Mouse (Mus musculus) kidney, embryonic 16.5 days (tissue): ENCODE measurements at regions not wholly inside any gene's neighbourhood (a gene's known extent, or its start where the extent isn't known, plus 50 kb on each side); places are given as distances from the start of the nearest gene placed in this dataset.
A peak's percentile ranks its signal among the peaks of the same experiment; 100 is the strongest.

Experiments
- ATAC-seq: fragments of 200-750 bp; cut with Nextera tagmentation; 2 replicates; pipeline ENCODE4 v1.8.0; 2017; ENCODE audit warnings: moderate TSS enrichment; ENCODE audit not compliant: low FRiP score, low TSS enrichment
- H3K27ac ChIP-seq: fragments of 300-500 bp; sonication (generic); 2 replicates; pipeline ENCODE4 v1.5.1; 2014; ENCODE audit warnings: low read length
- H3K27me3 ChIP-seq: fragments of 300-500 bp; sonication (generic); 2 replicates; pipeline ENCODE4 v1.6.1; 2014; ENCODE audit warnings: low read length, control low read depth, mixed read lengths; ENCODE audit not compliant: insufficient read depth
- H3K36me3 ChIP-seq: fragments of 300-500 bp; sonication (generic); 2 replicates; pipeline ENCODE4 v1.6.1; 2014; ENCODE audit warnings: low read length, control low read depth, mixed read lengths; ENCODE audit not compliant: insufficient read depth
- H3K4me1 ChIP-seq: fragments of 300-500 bp; sonication (generic); 2 replicates; pipeline ENCODE4 v1.6.1; 2014; ENCODE audit warnings: low read length, control low read depth, mixed read lengths; ENCODE audit not compliant: insufficient read depth
- H3K4me2 ChIP-seq: fragments of 300-500 bp; sonication (generic); replicated peaks from 2 replicates; pipeline ENCODE4 v1.6.1; 2014; ENCODE audit warnings: low read depth, low read length
- H3K4me3 ChIP-seq: fragments of 300-500 bp; sonication (generic); 2 replicates; pipeline ENCODE4 v1.5.1; 2014; ENCODE audit warnings: mild to moderate bottlenecking, low read length
- H3K9ac ChIP-seq: fragments of 300-500 bp; sonication (generic); replicated peaks from 2 replicates; pipeline ENCODE4 v1.6.1; 2014; ENCODE audit warnings: low read length
- H3K9me3 ChIP-seq: fragments of 300-500 bp; sonication (generic); 2 replicates; pipeline ENCODE4 v1.6.1; 2016; ENCODE audit warnings: low read length, control low read depth
- WGBS: fragments of 180-500 bp; shearing (Covaris S2); extraction: QIAGEN DNeasy Blood & Tissue Kit; methylation state at CpG from one replicate; pipeline ENCODE4 v1.1.7; 2014; 5-methylcytosine and 5-hydroxymethylcytosine counted together

- 0 out of 2 replicates have a peak overlapping the region, but pooled peaks have one; percentile 9 for H3K4me3 ChIP-seq
- WGBS = 34% methylated on average over 27 of the region's 27 CpGs
- H3K9me3 ChIP-seq = no peaks in the 10 kb centered on the region
- H3K9ac ChIP-seq = peak overlapping the region; percentile 25; the same call in 1 of the 2 replicates
- H3K27ac ChIP-seq = no peak overlapping the region
- no peak for ATAC-seq
- H3K27me3 ChIP-seq = no peaks in the 10 kb centered on the region
- no peaks in the 10 kb centered on the region for H3K36me3 ChIP-seq
- H3K4me1 ChIP-seq = peaks cover 16% of the 10 kb centered on the region
- peak overlapping the region; percentile 43; the same call in 1 of the 2 replicates for H3K4me2 ChIP-seq
Observed at GRCm38 (mm10) chr10:117436875-117437715, 57.3 kb upstream of the Cpsf6 start.

- H3K4me1 ChIP-seq = peaks cover 17% of the 10 kb centered on the region
- H3K4me2 ChIP-seq = no peak overlapping the region
- no peaks in the 10 kb centered on the region for H3K9me3 ChIP-seq
- no peaks in the 10 kb centered on the region for H3K36me3 ChIP-seq
- no peak overlapping the region for H3K4me3 ChIP-seq
- no peak for ATAC-seq
- no peak overlapping the region for H3K27ac ChIP-seq
- no peak overlapping the region for H3K9ac ChIP-seq
- H3K27me3 ChIP-seq = no peaks in the 10 kb centered on the region
- 61% methylated on average over 8 of the region's 8 CpGs for WGBS
Observed at GRCm38 (mm10) chr10:117436308-117436874, 56.6 kb upstream of the Cpsf6 start.

DNA sequence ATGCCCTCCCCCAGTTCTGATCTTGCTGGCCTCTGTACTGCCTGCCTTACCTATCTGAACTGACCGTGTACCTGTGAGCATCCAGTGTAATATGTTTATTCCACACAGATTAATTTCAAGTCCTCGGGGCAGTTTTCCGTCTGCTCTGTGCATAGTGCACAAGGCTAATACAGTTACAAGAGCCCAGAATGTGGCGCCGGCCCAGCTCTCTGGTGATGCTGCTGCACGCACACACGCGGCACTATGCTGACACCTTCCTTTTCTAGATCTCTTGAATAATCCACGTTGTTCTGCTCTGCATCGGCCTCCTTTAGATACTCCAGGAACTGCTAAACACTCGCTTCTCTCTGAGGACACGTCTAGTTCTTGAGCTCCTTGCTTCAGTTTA, 55.9 kb upstream of the Cpsf6 start:
- peak; percentile 44 for ATAC-seq
- WGBS = 45% methylated on average over 12 of the region's 12 CpGs
- Histone ChIP-seq H3K9me3 (no peaks in the 10 kb centered on the region), H3K4me2 (peak overlapping the region; percentile 52), H3K36me3 (no peaks in the 10 kb centered on the region), H3K27ac (no peak overlapping the region), H3K4me3 (peak overlapping the region; percentile 7), H3K27me3 (no peaks in the 10 kb centered on the region), H3K4me1 (peaks cover 17% of the 10 kb centered on the region), H3K9ac (no peak overlapping the region)

- Histone ChIP-seq H3K4me1 (peaks cover 17% of the 10 kb centered on the region), H3K9ac (0 out of 2 replicates have a peak overlapping the region, but pooled peaks have one; percentile 42), H3K27me3 (no peaks in the 10 kb centered on the region), H3K9me3 (no peaks in the 10 kb centered on the region), H3K4me3 (peak overlapping the region; percentile 37), H3K27ac (no peak overlapping the region), H3K36me3 (no peaks in the 10 kb centered on the region), H3K4me2 (peak overlapping the region; percentile 52)
- peak; percentile 65; the same call in 1 of the 2 replicates for ATAC-seq
- 18% methylated on average over 33 of the region's 33 CpGs for WGBS
Observed at GRCm38 (mm10) chr10:117434871-117435733, 55.3 kb upstream of the Cpsf6 start.

GRCm38 (mm10) chr10:117434293-117434842, 54.6 kb upstream of the Cpsf6 start:
- WGBS = 94% methylated on average over 8 of the region's 8 CpGs
- H3K27ac ChIP-seq = no peak overlapping the region
- no peaks in the 10 kb centered on the region for H3K9me3 ChIP-seq
- no peaks in the 10 kb centered on the region for H3K36me3 ChIP-seq
- peaks cover 17% of the 10 kb centered on the region for H3K4me1 ChIP-seq
- no peak overlapping the region for H3K9ac ChIP-seq
- H3K4me2 ChIP-seq = no peak overlapping the region
- no peak for ATAC-seq
- H3K27me3 ChIP-seq = no peaks in the 10 kb centered on the region
- no peak overlapping the region for H3K4me3 ChIP-seq

DNA sequence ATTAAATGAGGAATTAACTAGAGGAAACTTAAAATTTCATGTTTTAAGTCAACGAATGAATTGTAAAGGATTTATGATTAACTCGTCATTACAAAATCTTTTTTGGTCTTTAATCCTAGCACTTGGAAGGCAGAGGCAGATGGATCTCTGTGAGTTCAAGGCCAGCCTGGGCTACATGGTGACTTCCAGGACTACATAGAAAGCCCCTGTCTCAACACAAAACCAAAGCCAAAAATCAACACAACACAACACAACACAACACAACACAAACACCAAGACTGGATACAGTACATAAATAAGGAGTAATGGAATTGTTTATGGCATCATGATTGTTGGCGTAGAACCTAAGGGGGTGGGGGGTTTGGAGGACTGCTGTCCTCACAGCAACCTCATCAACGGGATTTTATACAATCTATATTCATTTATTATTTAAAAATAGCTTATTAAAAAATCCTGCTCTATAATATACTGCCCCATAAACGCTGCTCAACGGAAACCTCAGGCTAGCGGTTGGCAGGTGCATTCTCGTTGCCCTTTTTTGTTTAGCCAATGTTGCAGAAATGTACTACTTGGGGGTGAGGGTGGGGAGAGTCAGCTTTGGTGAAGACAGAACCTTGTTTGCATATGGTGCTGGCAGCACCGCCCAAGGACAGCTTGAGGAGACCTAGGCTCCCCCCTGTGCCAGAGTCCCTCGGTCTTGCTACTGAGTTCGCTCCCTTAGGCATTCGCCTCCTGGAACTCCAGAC, 53.9 kb upstream of the Cpsf6 start:
- WGBS = 93% methylated on average over 12 of the region's 12 CpGs
- Histone ChIP-seq H3K27ac (no peak overlapping the region), H3K4me2 (no peak overlapping the region), H3K36me3 (no peaks in the 10 kb centered on the region), H3K9me3 (no peaks in the 10 kb centered on the region), H3K27me3 (no peaks in the 10 kb centered on the region), H3K4me3 (no peak overlapping the region), H3K9ac (no peak overlapping the region), H3K4me1 (peaks cover 17% of the 10 kb centered on the region)
- ATAC-seq = no peak

DNA sequence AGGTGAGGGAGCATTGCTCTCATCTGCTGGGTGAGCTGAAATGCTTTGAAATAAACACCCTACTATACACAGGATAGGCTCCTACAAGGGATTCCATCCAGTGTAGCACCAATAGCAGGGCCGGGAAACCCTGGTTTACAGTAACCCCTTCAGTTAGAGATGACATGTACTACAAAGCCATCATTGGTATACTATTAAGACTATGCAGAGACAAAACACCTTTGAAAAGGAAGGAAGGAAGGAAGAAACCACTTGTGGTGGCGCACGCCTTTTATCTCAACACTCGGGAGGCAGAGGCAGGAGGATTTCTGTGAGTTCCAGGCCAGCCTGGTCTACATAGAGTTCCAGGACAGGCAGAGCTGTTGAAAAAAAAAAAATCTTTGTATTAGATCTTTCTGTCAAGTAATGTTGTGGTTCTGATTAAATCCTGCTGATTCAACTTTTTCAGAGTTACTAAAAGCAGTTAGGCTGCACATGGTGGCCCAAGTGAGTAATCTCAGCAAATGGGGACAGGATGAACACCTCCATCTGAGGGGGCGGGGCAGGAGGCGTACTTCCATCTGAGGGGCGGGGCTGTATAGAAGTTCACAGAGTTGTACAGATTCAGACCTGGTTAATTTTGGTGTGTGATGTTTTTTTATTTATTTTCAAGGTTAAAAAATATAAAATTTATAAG, 53.2 kb upstream of the Cpsf6 start:
- Histone ChIP-seq H3K27me3 (no peaks in the 10 kb centered on the region), H3K9me3 (no peaks in the 10 kb centered on the region), H3K27ac (no peak overlapping the region), H3K36me3 (no peaks in the 10 kb centered on the region), H3K4me1 (peaks cover 17% of the 10 kb centered on the region), H3K9ac (no peak overlapping the region), H3K4me3 (no peak overlapping the region), H3K4me2 (peak overlapping the region; percentile 44; the same call in 1 of the 2 replicates)
- no peak for ATAC-seq
- WGBS = 93% methylated on average over 7 of the region's 7 CpGs

DNA sequence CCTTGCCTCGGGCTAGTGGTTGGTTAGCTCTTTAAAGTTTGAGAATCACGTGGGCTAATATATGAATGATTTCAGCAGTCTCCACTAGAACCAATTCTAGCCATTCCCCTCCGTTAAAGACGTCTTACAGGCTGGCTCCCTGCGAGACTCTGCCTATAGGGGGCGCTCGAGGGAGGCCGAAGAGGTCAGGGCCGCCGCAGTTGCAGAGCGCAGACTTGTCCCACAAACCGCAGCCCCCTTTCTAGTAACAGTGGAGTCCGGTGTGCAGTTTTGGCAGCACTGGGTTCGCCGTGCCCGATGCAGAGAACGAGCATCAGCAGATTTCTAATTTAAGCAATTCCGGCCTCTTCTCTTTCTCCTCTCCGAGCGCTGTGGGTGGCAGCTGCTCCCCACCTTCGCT, 52.6 kb upstream of the Cpsf6 start:
- Histone ChIP-seq H3K36me3 (no peaks in the 10 kb centered on the region), H3K27ac (no peak overlapping the region), H3K9ac (0 out of 2 replicates have a peak overlapping the region, but pooled peaks have one; percentile 20), H3K4me2 (peak overlapping the region; percentile 44), H3K9me3 (no peaks in the 10 kb centered on the region), H3K4me1 (peaks cover 17% of the 10 kb centered on the region), H3K27me3 (no peaks in the 10 kb centered on the region), H3K4me3 (peak overlapping the region; percentile 32)
- no peak; the same call in 1 of the 2 replicates for ATAC-seq
- WGBS = 9% methylated on average over 21 of the region's 21 CpGs
